In the genomic region with DNA sequence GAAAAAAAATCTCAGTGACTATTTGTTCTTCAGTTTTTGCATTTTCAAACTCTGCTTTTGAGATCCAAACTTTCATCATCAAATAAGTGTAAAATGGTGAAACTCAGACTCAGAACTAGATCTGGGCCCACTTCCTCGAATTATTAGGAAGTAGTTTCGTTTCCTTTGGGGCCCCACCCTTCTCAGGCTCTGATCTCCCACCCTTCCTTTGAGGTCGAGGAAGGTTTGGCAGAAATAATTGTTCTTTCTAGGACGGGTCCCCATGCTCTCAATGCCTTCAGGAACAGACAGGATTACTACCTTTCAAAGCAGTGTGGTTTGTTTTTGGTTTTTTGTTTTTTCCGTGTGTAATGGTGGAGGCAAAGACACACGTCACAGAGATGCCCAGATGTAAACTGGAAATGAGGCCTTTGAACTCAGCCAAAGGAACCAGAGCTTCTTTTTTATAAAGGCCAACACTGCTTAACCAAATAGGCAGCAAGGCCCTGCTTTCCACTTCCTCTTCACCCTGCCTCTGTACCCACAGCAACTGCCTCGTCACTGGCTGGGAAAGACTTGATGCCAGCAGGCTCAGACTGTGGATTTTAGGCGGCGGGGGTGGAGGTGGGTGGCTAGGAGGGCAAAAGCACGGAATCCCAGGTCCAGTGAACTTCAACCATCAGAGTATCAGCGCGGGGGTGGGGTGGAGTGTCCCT, we compare ENCODE assay signal across 7 mouse cellular contexts. TPM values are rescaled to one million over a fixed set of nuclear protein-coding genes. Genes with fewer than 3 reads are reported as not detected.
DNase-seq lines count a peak whose midpoint lies in the region; ATAC-seq lines count a peak whose summit lies in the region.

No protein-coding gene starts in this region.

- H3K9me3 ChIP-seq in limb, embryonic 15.5 days, result no peaks in the 10 kb centered on the region

- no peak overlapping the region for H3K9ac ChIP-seq in limb, embryonic 15.5 days

- peak overlapping the region; percentile 100; the same call in 1 of the 2 replicates for H3K4me2 ChIP-seq in limb, embryonic 15.5 days

- peaks cover 10% of the 10 kb centered on the region for H3K4me1 ChIP-seq in limb, embryonic 15.5 days

- 39% methylated on average over 12 of the region's 12 CpGs for WGBS in limb, embryonic 15.5 days

- peak; percentile 84 for DNase-seq in CD4-positive helper T cell, adult 2 months (ENCODE audit: low read depth, low spot score)
- DNase-seq in adrenal gland, postnatal 10 days, result peak; percentile 41
- peak; percentile 32 to 50 for DNase-seq in heart, postnatal 10 days
- DNase-seq in frontal cortex, postnatal 10 days (ENCODE audit: low spot score in 2 of 2), result no peak
- no peak for DNase-seq in layer of hippocampus, adult 11-12 months (ENCODE audit: low spot score)

- intact Hi-C loops in heart, postnatal 10 days (cut with DNase I), result loop anchor here (2.0 to 5.0 kb wide), 3 partner anchors 19 to 306 kb away; a partner anchor contains a TSS

- H3K27ac ChIP-seq in limb, embryonic 15.5 days, result no peak overlapping the region

- H3K36me3 ChIP-seq in limb, embryonic 15.5 days, result no peaks in the 10 kb centered on the region

- ATAC-seq in limb, embryonic 15.5 days (ENCODE audit: insufficient number of reproducible peaks, low FRiP score, low TSS enrichment, low read depth), result no peak
- peak; percentile 66 for ATAC-seq in monocyte, adult 5-6 weeks (replicated peaks; ENCODE audit: insufficient number of reproducible peaks, low FRiP score, low TSS enrichment, poor library complexity, severe bottlenecking)

- peaks cover 16% of the 10 kb centered on the region for H3K27me3 ChIP-seq in limb, embryonic 15.5 days

- peak overlapping the region; percentile 61; the same call in 1 of the 2 replicates for H3K4me3 ChIP-seq in limb, embryonic 15.5 days

RNA-seq across cellular contexts. Expression of a gene that starts 1.4 kb away (rescaled TPM):
- total RNA-seq in adrenal gland, postnatal 10 days (2021), result 10 to 100 TPM; 33.4 to 40.4 TPM
- 1 to 10 TPM; 7.2 to 7.8 TPM for total RNA-seq in heart, postnatal 10 days (2021)
- polyA plus RNA-seq in limb, embryonic 15.5 days (2015; fragmentation: Nextera tagmentation; extraction: Ambion mirVana), result 1.7 and 1.9 TPM in 2 replicates
- total RNA-seq in monocyte, adult 5-6 weeks (2017), result 19.6 to 32.1 TPM (median 28.6 TPM) in 3 replicates

Comparison
In these comparisons a context has a peak if more than half of its experiments do, and no peak if none do; other contexts are left out.
1. DNase-seq: peak in CD4-positive helper T cell, adult 2 months (single experiment), adrenal gland, postnatal 10 days (single experiment) and heart, postnatal 10 days (2 of 2); none in frontal cortex, postnatal 10 days (0 of 2) and layer of hippocampus, adult 11-12 months (single experiment).